Mouse (Mus musculus) bone marrow macrophage, adult 2 months (primary cell): ENCODE data around the gene Scn5a. TPM values are rescaled to one million over a fixed set of nuclear protein-coding genes. Genes with fewer than 3 reads are reported as not detected.

Experiments used
- H3K27ac ChIP-seq: 2 replicates; pipeline ENCODE4 v1.5.1; 2012; ENCODE audit warnings: low read depth, low read length; ENCODE audit not compliant: insufficient read depth
- H3K4me1 ChIP-seq: 2 replicates; pipeline ENCODE4 v1.6.1; 2012; ENCODE audit warnings: low read length; ENCODE audit not compliant: control insufficient read depth, insufficient read depth
- H3K4me3 ChIP-seq: 2 replicates; pipeline ENCODE4 v1.5.1; 2012; ENCODE audit warnings: mild to moderate bottlenecking, low read length, moderate library complexity; ENCODE audit not compliant: insufficient read depth
- CTCF ChIP-seq: IDR thresholded peaks from 2 replicates; pipeline ENCODE4 v1.5.1; 2012; ENCODE audit warnings: low read depth, mild to moderate bottlenecking, low read length, moderate library complexity
- POLR2A ChIP-seq: IDR thresholded peaks from 2 replicates; pipeline ENCODE4 v1.6.1; 2012; ENCODE audit warnings: mild to moderate bottlenecking, low read depth, low read length, borderline replicate concordance
- polyA plus RNA-seq: library from polyadenylated mRNA; stranded (reverse); fragments of >200 nt; gene quantifications from 2 replicates; pipeline ENCODE4 v1.2.4, GENCODE M21; 2012; ENCODE audit not compliant: missing spikeins, insufficient read depth, insufficient read length

Gene Scn5a
- polyA plus RNA-seq, 1 experiment, result not detected

DNA sequence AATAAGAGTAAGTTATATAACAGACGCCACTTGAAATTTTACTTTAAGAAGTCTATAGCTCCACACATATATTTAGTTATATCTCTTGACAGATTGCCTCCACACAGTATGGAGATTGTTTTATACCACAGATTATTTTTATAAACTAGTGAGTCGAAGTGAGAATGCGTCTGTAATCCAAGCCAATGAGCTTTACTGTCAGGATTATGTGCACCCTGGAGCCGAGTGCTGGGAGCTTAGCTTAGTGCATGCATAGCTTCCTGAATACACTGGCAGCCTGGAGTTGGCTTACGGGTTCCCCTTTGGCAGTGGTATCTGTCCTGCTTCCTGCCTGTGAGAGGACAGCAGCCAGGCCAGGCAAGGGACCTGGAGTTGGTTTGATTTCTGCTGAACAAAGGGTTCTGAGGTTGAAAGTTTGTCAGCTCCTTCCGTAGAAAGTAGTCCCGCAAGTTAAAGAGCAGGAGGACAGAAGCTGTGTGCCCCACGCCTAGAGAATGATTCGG, 140.3 kb downstream of the Scn5a start:
- Histone ChIP-seq H3K4me3 (no peak overlapping the region), H3K27ac (no peak overlapping the region), H3K4me1 (peaks cover 22% of the 10 kb centered on the region)
- TF ChIP-seq POLR2A, result no peak
- no peak for TF ChIP-seq CTCF

DNA sequence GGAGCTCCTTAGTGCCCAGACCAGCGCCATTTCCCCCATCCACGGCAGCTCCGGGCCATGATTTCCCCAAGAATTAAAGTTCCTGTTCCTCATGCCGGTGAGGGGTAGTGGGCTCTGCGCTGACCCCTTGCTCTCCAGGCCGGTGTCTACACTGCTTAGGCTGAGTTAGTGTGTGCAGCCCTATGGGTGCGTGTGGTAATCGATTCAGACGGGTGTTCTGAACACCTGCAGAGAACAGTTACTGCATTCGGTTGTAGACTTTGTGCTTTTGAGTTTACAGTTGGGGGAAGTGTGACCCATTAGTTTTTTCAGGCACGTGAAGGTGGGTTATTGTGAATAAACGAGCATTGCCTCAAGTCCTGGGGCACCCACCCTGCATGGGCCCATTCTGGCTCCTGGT, 140.8 kb downstream of the Scn5a start:
- H3K4me3 ChIP-seq, result no peak overlapping the region
- TF ChIP-seq CTCF (no peak), POLR2A (no peak)
- peaks cover 22% of the 10 kb centered on the region for H3K4me1 ChIP-seq
- no peak overlapping the region for H3K27ac ChIP-seq

DNA sequence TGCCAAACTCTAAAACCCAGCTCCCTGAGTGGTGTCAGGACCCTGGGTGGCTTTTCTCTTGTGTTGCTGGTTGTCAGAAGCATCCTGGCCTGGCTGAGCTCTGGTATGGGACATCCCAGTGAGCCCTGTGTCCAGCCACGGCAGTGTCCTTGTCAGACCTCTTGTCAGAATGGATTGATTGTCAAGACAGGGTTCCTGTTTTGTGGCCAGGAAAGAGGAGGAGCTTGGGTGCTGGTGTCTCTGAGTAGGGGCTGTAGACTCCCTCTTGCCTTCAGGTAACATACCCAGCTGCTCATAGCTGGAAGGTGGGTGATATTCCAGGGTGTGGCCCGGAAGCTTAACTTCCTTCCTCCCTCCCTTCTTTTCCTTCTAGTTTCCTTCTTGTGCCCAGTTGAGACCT, 143.0 kb downstream of the Scn5a start:
- no peak for TF ChIP-seq POLR2A
- TF ChIP-seq CTCF, result no peak
- Histone ChIP-seq H3K4me3 (no peak overlapping the region), H3K4me1 (peaks cover 22% of the 10 kb centered on the region), H3K27ac (peak overlapping the region; percentile 70)

Other genes starting within 250 kb of the Scn5a start
- 99.1 and 103 TPM in 2 replicates for gene Acaa1a, start 239.3 kb downstream of the Scn5a start, polyA plus RNA-seq
- 83.8 and 93.5 TPM in 2 replicates for gene Myd88, start 237.6 kb downstream of the Scn5a start, polyA plus RNA-seq
- 5.5 and 6.1 TPM in 2 replicates for gene Xylb, start 221.6 kb downstream of the Scn5a start, polyA plus RNA-seq
- not detected in 2 replicates for gene Slc22a14, start 213.5 kb downstream of the Scn5a start, polyA plus RNA-seq
- gene Acvr2b, start 176.9 kb downstream of the Scn5a start, polyA plus RNA-seq, result 5.1 and 5.8 TPM in 2 replicates
- 4.6 and 5.7 TPM in 2 replicates for gene Exog, start 134.1 kb downstream of the Scn5a start, polyA plus RNA-seq
- not detected in 2 replicates for gene Scn10a, start 140.3 kb upstream of the Scn5a start, polyA plus RNA-seq
- gene Scn11a, start 246.4 kb upstream of the Scn5a start, polyA plus RNA-seq, result not detected in 2 replicates